Mouse (Mus musculus) adrenal gland (tissue): Measurements from ENCODE around the gene Acnat1.
"Not testable (repeated sequence)": the region's sequence is repeated elsewhere in the genome, so short reads cannot be mapped to it uniquely, and the experiment has no call there.

ENCODE experiments used
- intact Hi-C: fragments of 180-260 bp; cut with DNase I; formaldehyde crosslinking; loops from one replicate; pipeline ENCODE4 v1.15.1; 2025
- long read RNA-seq, 2 experiments: library from polyadenylated mRNA; unstranded; transcript quantifications; one replicate each; pipeline ENCODE4 v2.0.0; 2020; ENCODE audit warnings: borderline replicate concordance in 1 of 2; ENCODE audit not compliant: insufficient replicate concordance in 1 of 2

Gene Acnat1
- long read RNA-seq, experiment 1, partial matches to known transcripts: 0 of 1 reads
- long read RNA-seq, experiment 1, other reads (novel, unspliced or antisense): 1 of 1 reads
- long read RNA-seq, experiment 2: 0 reads

DNA sequence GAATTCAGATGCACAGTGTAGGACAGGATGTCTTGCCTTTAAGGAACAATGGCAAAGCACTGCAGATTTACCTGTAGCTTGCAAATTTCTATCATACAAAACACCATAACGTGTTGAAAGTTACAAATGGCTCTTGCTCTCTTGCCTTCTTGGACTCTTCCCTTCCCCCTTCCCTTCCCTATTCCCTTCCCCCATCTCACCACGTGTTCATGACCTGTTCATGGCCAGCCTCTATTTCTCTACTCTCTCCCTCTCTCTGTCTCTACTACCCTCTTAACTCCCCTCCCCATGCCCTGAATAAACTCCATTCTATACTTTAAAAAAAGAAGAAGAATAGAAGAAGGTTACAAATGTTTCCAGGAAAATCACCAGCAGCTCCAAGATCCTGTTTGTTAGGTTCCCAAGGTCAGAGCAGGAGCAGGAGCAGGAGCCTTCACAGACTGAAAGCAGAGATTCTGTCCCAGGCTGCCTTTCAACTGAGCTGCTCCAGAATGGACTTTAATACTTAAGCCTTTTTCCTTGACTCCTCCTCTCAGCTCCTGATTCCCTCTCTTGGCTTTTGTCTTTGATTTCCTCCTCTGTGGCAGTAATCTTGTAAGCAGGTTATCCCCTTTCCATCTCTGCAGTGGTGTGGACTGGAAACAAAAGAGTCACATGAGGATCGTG, at the start of gene Acnat1:
Gene Acnat1, minus strand, starts transcription at position 478 of the 666 bp plus-strand sequence.
- intact Hi-C loops: no loop called here

DNA sequence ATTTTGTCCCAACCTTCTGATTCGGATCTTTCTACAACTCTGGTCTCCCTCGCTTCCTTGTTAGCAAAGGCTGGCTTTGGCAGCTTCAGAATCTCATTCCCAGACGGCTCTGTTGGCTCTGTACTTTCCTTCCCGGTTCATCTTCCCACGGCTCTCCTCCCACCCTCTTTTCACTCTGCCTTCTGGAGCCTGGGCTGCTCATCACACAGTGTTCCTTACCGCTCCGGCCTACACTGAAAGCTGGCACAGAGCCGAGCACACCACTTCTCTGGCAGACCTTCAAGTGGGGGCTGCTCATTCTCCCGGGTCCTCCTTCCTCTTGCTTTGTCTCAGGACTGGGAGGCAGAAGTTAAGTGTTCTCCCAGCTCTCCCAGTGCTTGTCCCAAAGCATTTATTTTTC, 48.9 kb upstream of the Acnat1 start:
- intact Hi-C loops: no loop called here

DNA sequence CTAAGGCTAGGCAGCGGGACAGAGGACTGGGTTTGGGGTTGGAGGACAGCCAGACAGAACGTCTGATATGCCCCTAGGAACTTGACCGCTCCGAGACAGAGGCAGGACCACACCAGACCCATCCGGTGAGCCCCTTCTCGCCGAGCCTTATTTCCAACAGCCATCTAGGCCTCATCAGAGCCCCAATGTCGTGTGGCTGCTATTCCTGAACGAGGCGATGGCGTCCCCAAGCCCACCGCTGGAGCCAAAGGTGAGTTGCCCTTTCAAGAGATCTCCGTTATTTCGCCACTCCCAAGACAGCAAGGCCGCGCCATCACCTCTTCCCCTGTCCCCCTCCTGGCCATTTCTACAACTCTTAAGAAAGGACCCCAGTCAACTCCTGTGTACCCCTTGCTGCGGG, 47.6 kb upstream of the Acnat1 start:
- intact Hi-C loops: no loop called here

DNA sequence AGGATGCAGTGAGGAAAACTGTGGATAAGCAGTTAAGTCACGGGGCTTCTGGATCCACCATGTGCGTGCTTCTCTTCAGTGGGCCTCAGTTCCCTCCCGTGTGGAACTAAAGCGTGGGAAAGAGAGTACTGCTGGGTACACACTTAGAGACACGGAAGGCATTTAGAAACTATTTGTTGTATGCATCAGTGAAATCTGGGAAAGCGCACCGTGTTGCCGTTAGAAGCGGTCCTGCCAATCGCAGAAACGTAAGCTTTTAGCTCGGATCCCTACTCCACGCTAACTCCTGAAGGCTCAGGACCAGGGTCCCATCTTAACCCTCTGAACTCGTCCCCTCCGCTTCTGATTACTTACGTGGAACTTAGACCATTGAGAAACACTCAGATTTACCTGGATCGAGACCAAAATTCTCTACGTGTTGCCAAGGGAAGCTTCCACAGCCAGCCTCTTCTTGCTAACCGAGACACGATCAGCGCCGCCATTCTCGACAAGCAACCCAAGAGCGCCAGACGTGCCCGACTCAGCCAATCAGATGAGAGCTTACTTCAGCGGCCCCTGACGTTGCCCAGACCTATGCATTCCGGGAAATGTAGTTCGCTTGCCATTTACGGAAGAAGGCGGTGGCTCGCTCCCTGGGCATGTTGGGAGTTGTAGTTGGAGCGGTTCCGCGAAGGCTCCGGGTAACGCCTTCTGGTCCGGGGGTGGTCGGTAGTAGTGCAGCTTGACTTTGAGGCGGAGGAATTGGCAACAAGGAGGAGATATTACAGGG, 47.0 kb upstream of the Acnat1 start, which contains the start of the genes Mrpl50 and Zfp189:
Gene Mrpl50, minus strand, starts transcription at position 522 of the 769 bp plus-strand sequence.
Gene Zfp189, plus strand, starts transcription at position 605 of the 769 bp plus-strand sequence.
- intact Hi-C loops: no loop called here

DNA sequence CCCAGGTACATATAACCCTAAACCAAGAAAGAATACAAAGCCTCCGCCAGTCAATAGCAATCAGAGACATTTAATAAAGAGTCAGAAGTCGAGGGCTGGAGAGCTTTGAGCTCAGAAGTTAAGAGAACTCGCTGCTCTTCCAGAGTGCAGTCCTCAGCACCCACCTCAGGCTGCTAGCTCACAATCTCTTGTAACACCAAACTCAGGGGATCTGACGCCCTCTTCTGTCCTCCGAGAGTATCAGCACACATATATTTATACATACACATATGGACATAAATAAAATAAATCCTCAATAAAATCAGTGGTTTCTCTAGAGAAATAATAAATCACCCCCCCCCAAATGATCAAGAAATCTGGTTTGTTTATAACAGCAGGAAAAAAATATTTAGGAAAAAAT, 45.8 kb upstream of the Acnat1 start:
- intact Hi-C loops: no loop called here

DNA sequence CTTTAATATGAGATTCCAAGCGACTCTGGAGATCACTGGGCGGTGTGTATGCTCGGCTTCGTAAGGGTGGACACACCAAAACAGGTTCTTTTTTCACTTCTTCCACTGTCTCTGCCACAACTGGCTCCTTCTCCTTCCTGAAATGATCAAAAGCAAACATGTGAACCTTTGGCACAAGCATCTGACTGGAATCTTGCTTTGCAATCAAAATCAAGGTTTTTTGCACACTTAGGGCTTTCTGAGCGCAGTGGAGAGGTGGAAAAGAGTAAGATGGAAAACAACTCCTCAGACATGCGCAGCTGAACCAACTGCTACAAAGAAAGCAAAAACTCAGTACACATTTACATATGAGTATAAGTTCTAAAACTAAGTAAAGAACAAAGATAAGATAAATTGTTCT, 40.7 kb upstream of the Acnat1 start:
- intact Hi-C loops: no loop called here

DNA sequence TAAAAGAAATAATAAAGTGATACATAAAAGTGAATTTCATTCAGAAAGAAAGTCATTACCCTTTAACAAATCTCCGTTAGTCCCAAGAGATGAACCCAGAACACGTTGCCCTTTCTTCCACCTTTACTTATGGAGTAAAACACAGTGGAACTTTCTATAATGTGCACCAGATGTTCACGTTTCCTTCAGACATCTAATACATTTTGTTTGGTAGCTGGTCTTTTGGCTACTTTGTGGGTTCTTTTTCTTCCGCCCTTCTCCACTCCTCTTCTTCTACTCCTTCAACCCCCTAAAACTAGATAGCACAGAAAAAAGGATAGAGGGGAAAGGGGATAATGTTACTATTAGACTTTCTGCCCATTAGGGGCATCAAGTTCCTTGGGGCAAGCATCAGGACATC, 38.9 kb upstream of the Acnat1 start:
- intact Hi-C loops: no loop called here

DNA sequence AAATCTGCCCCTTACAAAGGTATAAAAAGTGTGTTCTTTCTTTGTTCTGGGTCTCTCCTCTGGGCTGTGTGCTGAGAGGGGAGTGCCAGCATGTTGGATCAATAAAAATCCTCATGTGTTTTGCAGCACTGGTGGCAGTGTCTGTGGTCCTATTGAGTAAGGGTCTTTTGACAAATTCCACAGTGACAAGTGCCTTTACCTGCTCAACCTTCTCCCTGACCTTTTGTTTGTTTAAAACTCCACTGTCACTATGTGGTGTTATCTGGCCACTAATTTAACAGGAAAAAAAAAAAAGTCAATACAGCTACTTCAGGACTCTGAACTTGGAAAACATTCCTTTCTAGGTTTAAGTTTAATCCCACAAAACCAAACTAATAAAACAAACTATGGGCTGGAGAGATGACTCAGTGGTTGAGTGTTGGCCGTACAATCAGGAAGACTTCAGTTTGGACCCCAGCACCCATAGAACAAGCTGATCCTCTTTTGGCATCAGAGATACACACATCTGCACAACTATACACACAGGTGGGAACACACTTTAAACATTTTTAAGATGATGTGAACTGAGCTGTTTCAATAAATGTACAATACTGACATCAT, 36.6 kb upstream of the Acnat1 start:
- intact Hi-C loops: not testable (repeated sequence)

DNA sequence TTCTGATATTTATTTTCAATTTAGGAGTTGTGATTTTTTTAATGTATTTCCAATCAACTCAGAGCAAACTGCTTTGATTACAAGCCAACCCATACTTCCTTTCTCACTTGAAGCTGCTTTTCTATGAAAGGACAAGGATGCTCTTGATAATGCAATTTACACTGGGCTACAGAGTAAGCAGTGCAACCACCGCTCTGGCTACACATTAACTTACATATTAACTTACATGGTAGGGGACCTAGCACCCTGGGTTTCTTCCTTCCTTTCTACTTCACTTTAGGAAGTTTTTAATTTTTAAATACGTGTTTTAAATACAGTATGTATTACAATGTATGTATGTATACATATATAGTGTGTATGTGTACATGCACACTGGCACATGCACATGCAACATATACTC, 35.5 kb upstream of the Acnat1 start:
- intact Hi-C loops: no loop called here

DNA sequence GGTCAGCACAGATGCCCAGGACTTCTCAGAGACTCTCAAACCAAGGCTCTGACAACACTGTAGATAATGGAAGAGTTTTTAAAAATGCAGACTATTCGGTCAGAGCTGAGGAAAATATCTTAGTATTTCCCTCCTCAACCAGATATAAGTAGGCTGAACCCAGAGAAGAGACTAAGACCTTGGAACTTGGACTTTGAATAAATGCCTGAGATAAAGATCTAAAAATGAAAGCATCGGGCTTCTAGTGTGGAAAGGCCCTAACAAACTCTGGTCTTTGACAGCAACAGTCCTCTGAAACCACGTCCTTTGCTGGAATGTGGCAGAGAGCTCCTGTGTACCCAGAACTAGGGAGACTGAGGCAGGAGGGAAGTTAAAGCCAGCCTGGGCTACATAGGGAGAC, 32.7 kb upstream of the Acnat1 start, which contains the start of gene Baat:
Gene Baat, minus strand, starts transcription at position 172 of the 400 bp plus-strand sequence.
- intact Hi-C loops: no loop called here

DNA sequence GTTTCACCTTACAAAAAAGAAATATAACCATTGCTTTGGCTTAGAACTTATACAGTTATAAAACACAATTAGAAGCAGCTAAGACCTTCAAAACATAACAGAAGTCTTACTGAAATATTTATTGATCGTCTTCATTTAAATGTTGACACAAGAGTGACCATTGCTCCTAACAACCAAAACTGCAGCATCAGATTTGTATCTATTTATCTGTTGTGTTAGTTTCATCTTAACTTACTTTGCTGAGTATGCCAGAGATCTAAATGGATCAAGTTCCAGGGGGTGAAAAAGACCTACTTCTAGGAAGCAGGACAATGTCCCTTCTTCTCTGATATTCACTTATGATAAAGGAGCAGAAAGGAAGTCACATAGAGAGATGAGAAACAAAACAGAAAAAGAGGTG, 29.9 kb upstream of the Acnat1 start:
- intact Hi-C loops: no loop called here

DNA sequence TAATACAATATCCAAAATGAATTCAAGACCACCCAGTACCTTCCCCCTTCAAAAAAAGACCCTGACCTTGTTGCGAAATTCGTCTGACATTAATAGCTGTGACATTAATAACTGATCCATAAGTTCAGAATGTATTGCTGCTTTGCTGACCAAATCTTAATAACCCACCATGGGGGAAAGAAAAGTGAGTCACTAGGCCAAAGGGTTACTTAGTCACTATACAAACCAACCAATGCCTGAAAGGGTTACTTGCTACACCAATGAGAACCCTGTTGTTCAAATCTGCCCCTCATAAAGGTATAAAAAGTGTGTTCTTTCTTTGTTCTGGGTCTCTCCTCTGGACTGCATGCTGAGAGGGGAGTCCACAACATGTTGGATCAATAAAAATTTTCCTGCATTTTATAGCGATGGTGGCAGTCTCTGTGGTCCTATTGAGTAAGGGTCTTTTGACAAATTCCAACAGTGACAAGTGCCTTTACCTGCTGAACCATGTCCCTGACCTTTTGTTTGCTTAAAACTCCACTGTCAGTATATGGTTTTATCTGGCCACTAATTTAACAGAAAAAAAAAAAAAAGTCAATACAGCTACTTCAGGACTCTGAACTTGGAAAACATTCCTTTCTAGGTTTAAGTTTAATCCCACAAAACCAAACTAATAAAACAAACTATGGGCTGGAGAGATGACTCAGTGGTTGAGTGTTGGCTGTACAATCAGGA, 12.4 kb upstream of the Acnat1 start:
- intact Hi-C loops: not testable (repeated sequence)

DNA sequence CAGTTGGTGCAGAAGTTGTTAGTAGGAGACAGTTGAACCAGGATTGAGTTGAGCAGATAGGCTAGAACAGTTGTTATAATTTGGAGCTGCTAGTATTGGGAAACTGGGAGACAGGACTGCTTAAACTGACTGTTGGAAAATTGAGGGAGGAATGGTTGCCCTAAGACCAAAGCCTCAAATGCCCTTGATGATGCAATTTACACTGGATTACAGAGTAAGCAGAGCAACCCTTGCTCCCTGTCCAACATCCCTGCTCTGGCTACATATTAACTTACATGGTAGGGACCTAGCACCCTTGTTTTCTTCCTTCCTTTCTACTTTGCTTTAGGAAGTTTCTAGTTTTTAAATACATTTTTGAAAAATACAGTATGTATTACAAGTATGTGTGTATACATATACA, 11.7 kb upstream of the Acnat1 start:
- intact Hi-C loops: no loop called here

DNA sequence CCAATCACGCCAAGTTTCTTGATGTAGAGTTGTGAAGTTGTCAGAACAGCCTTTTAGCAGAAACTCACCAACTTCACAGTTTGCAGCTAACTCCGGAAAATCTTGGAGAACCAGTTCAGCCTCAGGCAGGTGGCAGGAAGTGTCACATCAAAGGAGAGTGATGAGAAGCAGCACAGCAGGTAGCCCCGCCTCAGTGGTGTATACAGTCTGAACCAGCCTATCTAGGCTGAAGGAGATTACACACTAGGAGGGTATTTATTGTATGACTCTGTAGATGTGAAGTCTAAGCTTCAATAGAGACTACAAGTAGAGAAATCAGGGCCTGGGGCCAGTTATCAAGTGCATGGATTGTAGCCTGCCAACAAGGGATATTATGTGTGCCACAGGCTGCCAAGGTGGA, 7.2 kb upstream of the Acnat1 start:
- intact Hi-C loops: no loop called here

DNA sequence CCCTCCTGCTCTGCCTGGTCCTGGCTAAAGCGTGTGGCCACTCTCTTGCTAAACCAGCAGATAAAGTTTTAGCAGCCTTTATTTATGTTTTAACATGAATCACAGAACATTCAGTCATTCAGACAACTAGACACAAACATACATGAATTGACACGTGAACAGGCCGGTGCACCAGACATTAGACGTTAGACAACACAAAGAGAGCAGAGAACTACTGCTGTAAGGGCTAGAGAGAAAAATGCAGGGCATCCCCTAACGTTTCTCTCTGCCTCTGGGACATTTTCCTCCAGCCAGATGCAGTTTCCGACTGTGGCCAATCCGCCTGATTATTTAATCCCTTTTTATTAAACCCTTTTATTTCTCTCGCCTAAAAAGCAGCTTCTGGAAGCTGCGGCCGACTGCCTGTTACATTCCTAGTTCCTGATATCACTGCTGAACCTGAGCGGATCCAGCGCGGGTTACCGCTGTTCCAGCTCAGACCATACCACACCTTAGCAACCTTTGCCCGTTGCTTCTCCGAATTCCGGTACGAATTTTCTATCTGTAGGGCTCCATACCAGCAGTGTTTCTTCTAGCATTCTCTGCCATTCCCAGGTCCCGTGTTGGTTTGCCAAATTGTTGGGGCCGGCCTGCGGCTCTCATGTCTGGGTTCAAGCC, 6.5 kb upstream of the Acnat1 start:
- intact Hi-C loops: no loop called here

DNA sequence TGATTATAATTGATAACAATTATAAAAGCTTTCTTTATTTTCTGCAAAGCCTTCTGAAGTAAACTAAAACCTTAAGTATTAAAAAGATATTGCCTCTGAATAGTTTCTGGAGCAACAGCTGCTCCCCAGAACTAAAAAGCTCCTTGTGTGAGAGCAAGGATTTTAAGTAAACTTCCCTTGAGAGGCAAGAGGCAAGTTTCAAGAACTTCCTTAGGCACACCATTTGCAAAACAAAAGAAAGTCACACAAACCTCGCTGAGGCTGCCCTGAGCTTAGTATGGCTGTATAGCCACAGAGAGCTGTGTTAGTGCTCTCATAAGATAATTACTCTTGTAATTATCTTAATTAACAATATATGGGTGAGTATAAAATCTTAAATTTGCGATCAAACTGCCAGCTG, 5.3 kb upstream of the Acnat1 start:
- intact Hi-C loops: not testable (repeated sequence)

DNA sequence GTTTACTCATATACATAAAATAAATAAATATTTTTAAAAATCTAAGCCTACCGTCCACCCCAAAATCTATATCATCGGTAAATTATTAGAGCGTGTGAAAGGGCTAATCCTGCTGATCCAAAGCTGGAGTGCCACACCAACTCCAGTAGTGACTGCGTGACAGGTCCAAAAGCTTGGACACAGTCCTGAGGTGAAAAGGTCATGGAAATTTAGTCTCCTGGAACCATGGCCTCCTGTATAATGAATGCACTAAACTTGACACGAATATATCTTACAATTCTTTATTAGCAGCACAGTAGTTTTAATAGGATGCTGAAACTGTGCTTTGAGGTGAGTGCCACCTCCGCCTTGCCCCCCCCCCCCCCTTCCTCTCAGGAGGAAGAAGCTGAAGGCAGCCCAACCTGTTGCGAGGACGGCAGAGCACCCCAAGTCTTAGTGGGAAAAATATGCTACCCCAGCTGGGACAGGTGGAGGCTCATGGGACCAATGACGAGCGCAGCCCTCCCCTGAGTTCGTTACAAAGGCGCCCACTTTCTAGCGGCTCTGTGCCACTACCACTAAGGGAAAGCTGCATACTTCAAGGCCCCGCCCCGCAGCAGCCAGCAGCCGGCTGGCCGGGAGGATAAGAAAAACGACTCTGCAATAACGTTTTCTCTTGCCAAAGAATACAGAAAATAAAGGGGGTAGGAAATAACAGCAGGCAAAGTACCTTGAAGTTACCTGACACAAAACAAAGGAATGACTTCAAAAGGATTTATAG, 4.6 kb upstream of the Acnat1 start:
- intact Hi-C loops: no loop called here

DNA sequence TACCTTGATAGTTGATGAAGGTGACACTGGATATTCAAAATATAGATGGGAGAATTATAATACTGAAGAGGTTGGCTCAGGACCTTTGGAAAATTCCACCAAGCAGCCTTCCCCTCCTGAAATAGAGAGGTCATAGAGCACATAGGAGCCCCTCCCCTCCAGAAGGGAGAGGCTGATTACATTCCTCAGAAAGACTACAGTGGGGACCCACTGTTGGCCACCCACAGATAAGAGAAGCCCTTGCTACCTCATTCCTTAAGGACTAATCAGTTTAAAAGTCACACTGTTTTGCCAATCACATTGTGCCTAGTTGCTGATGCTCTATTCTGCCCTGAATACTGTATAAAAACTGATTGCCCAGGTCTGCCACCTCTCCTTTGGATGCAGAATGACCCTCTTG, 871 bp upstream of the Acnat1 start:
- intact Hi-C loops: no loop called here

DNA sequence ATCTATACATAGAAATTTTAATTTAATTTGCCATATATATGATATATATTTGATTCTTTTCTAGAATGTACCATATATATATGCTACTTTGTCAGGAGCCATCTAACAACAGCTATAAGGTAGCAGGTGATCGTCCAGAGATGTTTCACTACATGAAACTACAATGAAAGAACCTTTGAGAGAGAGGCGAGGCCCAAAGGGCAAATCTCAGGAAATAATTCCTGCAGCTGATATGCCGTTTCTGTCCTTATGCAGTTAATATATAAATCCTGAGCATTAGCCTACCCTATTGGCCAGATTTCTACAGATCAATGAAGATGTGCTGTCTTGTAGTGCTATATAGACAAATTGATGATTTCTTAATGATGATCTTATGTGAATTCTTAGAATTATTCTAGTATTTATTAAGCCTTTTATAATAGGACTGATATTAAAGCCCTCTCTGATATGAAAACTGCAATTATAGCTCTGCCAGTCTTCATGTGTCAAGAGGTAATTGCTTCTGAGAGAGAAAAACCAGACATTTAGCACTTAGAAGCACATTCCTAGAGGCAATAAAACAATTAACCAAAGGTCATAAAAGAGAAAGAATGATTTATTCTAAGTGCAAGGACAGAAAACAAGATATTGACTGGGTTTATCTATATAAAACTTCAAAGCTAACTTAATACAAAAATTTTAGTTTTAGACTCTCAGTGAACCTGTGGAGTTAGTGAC, 4.1 kb downstream of the Acnat1 start:
- intact Hi-C loops: no loop called here

DNA sequence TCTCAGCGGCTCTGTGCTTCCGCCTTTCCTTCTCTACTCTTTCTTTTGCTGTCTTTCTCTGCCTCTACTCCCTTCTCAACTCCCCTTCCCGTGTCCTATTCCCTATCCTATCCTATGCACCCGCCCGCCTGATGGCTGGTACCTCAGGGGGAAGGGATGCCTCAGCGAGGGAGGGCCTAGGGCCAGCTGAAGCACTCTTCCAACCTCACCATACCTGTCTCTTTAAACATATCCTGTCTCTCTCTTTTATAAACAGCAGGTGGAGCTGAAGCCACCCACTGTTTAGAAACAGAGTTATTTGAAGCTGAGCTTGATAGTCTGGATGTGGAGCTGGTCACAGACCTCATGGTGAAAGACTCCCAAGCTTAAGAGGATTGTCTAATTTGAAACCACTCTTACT, 6.4 kb downstream of the Acnat1 start:
- intact Hi-C loops: no loop called here
